Mouse (Mus musculus) heart, postnatal 4 days (tissue): ENCODE measurements around the gene Ano2. TPM values are rescaled to one million over a fixed set of nuclear protein-coding genes. Genes with fewer than 3 reads are reported as not detected.

Experiments used
- DNase-seq: peaks from one replicate; pipeline ENCODE4 v3.0.0; 2021
- total RNA-seq, 2 experiments: library from RNA; stranded (reverse); gene quantifications; 2 replicates each; pipeline ENCODE4 v1.2.3; 2021

The Ano2 gene
- total RNA-seq, 2 experiments from 2014 or later: 0.29 TPM; not detected in 1

GRCm38 (mm10) chr6:126080531-126080930 is 390.3 kb downstream of the Ano2 start:
- no peak for DNase-seq

GRCm38 (mm10) chr6:126086321-126086950 is 396.2 kb downstream of the Ano2 start:
- no peak for DNase-seq

- no peak for DNase-seq
Measured at GRCm38 (mm10) chr6:126088489-126089265, 398.5 kb downstream of the Ano2 start.

Other genes starting within 250 kb of the Ano2 start
- gene Cd9, start 195.6 kb upstream of the Ano2 start, total RNA-seq: 10 to 100 TPM; 72.4 to 73.3 TPM
- gene Vwf, start 143.6 kb upstream of the Ano2 start, total RNA-seq: 10 to 100 TPM; 86.0 to 87.2 TPM